Mouse (Mus musculus): ENCODE data around the gene Lypla2. TPM values are rescaled to one million over a fixed set of nuclear protein-coding genes. Genes with fewer than 3 reads are reported as not detected.

Gene Lypla2
- polyA plus RNA-seq, 1 experiment from 2014 or later = 223 TPM

DNA sequence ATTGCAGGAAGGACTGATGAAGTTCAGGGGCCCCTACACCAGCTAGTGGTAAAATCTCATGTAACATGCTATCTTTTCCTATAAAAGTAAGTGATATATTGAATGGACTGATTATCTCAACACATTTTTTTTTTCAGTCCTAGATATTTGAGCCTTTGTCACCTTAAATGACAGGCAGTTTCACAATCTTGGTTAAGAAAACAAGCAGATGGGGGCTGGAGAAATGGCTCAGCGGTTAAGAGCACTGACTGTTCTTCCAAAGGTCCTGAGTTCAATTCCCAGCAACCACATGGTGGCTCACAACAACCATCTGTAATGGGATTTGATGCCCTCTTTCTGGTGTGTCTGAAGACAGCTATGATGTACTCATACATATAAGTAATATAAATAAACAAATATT, 50.2 kb downstream of the Lypla2 start:
- H3K27ac ChIP-seq = no peak overlapping the region
- DNase-seq (ENCODE audit: low spot score) = no peak
- H3K4me1 ChIP-seq (replicated peaks) = peaks cover 12% of the 10 kb centered on the region
- H3K9me3 ChIP-seq = no peaks in the 10 kb centered on the region
- peak overlapping the region; percentile 71 for H3K4me3 ChIP-seq
- H3K36me3 ChIP-seq = peaks cover 29% of the 10 kb centered on the region
- WGBS = 87% methylated on average over 1 of the region's 1 CpGs
- H3K27me3 ChIP-seq (ENCODE audit: insufficient read depth, poor library complexity, severe bottlenecking) = no peaks in the 10 kb centered on the region

DNA sequence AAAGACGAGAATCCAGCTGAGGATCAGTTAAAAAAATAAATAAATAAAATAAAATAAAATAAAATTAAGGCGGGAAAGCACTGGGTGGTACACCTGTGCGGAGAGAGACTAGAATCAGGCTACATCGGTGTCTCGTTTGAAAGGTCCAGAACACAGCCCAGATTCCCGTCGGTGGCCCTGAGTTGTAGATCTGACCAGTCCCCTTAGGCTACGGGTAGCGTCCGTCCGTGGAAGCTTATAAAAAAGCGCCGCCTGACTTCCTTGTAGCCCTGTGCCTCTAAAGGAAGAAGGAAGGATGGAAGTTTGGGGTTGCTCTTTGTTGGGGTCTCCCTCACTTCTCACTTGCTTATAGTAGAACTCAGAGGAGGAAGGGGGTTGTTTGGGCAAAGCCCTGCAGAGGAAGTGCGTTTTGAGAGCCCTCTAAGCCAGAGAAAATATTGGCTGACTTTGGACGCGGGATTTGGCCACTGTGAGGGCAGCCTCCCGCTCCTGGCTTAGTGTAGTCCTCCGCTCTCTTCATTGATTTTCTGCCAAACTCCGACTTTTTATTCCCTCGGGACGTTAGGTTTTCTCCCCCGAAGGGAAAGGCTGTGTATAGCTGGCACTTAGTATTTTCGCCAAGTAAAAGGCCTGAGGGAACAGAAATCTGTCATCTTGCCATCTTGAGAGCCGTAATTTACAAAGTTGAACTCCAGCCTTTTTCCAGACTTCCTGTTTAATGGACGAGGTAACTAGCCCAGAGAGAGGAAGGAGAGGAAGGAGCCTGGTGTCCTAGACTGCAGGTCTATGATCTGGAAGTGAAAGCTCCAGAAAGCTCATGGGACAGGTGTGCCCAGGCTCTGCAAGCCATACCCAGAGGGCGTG, 50.9 kb downstream of the Lypla2 start:
- DNase-seq (ENCODE audit: low spot score) = peak; percentile 25
- Histone ChIP-seq H3K4me1 (replicated peaks) (peaks cover 12% of the 10 kb centered on the region), H3K27me3 (ENCODE audit: insufficient read depth, poor library complexity, severe bottlenecking) (no peaks in the 10 kb centered on the region), H3K4me3 (peak overlapping the region; percentile 71), H3K36me3 (peaks cover 24% of the 10 kb centered on the region), H3K27ac (peak overlapping the region; percentile 87; the same call in 1 of the 2 replicates), H3K9me3 (no peaks in the 10 kb centered on the region)
- WGBS = 11% methylated on average over 26 of the region's 26 CpGs

DNA sequence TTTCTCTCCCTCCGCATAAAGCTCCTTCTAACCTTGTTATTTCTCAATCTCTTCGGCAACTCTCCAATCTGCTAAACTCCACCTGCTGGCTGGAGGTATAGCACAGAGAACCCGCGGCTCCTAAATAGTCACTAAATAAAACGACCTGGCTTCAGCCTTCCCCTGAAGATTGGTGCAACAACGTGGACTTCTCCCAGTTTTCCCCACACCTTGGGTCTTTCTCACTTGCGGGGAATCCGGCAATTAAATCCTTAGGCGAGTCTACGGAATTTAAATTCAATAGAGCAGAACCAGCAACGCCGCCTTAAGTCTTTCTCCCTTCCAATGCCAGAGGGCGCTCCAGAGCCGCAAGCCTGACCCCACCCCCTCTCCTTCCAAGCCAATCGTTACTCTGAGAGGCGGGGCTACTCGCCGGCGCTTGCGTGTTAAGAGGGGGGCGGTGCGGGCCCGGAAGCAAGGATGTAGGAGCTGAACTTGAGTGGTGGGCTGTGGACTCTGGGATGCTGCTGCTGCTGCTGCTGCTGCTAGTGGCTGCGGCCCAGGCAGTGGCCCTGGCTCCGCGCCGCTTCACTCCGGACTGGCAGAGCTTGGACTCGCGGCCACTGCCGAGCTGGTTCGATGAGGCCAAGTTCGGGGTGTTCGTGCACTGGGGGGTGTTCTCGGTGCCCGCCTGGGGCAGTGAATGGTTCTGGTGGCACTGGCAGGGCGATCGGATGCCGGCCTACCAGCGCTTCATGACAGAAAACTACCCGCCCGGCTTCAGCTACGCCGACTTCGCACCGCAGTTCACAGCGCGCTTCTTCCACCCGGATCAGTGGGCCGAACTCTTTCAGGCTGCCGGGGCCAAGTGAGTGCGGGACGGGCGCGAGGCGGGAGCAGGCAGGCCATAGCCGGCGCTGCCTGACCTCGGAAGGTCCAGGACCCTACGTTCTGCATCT, 51.9 kb downstream of the Lypla2 start, which contains the start of gene Fuca1:
Fuca1 (plus strand) TSS at position 432 of the 938 bp plus-strand sequence.
- peaks cover 14% of the 10 kb centered on the region for H3K36me3 ChIP-seq
- peak; percentile 97 for DNase-seq (ENCODE audit: low spot score)
- no peaks in the 10 kb centered on the region for H3K27me3 ChIP-seq (ENCODE audit: insufficient read depth, poor library complexity, severe bottlenecking)
- 3% methylated on average over 60 of the region's 60 CpGs for whole genome bisulfite sequencing
- H3K9me3 ChIP-seq = no peaks in the 10 kb centered on the region
- H3K4me1 ChIP-seq (replicated peaks) = peaks cover 12% of the 10 kb centered on the region
- H3K4me3 ChIP-seq = peak within 1 kb of the TSS; percentile 71
- H3K27ac ChIP-seq = peak within 1 kb of the TSS; percentile 87

DNA sequence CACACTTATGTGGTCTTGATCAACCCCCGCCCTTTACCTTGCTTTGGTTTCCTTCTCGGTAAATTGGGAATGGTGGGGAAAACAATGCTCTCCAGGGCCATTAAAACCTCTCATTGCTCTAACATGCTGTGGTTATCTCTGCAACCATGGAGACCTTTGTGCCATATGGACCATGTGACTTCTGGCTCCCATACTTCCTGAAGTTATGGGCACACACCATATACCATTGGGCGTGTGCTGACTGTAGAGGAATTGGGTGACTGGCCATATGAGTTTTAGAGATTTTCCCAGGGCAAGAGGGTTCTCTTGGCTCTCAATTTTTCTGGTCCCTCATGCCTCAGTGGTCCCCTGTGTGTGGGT, 53.2 kb downstream of the Lypla2 start:
- WGBS = 93% methylated on average over 3 of the region's 3 CpGs
- Histone ChIP-seq H3K9me3 (no peaks in the 10 kb centered on the region), H3K27ac (no peak overlapping the region), H3K27me3 (ENCODE audit: insufficient read depth, poor library complexity, severe bottlenecking) (no peaks in the 10 kb centered on the region), H3K36me3 (peaks cover 8% of the 10 kb centered on the region), H3K4me3 (no peak overlapping the region), H3K4me1 (replicated peaks) (peaks cover 12% of the 10 kb centered on the region)
- DNase-seq (ENCODE audit: low spot score) = no peak

DNA sequence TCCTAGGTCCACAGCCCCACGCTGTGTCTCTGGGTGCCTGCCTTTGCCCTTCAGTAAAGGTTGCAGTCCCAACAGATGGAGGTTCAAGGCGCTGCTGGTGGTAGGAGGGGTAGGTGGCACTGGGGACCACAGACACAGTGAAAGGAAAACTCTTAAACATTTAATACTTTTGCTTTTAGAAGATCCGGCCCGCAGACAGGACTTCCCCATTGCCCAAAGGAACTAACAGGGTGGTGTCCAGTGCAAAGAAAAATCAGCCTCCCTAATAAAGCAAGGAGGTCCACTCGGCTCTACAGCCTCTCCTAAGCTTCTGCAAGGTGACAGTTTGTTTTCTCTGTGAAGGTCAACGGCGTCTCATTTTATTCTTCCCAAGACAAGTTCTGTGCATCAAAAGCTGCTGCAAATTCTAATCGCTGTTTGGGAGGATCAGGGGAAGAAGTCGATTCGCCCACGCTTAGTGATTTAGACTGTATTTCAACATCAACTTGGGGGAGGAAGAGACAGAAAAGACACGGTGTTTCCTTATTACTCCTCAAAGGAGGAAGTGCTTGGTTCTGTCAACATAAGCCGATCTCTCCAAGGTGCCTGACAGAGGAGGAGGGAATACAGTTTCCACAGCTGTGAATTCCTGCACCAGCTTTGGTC, 53.7 kb downstream of the Lypla2 start:
- Histone ChIP-seq H3K9me3 (no peaks in the 10 kb centered on the region), H3K36me3 (peaks cover 8% of the 10 kb centered on the region), H3K27ac (no peak overlapping the region), H3K4me1 (replicated peaks) (peaks cover 12% of the 10 kb centered on the region), H3K4me3 (no peak overlapping the region), H3K27me3 (ENCODE audit: insufficient read depth, poor library complexity, severe bottlenecking) (no peaks in the 10 kb centered on the region)
- WGBS = 91% methylated on average over 13 of the region's 13 CpGs
- no peak for DNase-seq (ENCODE audit: low spot score)

Other genes with a start within 250 kb of the Lypla2 start
- gene Il22ra1, start 244.5 kb downstream of the Lypla2 start, polyA plus RNA-seq (2016; fragmentation: Nextera tagmentation; extraction: Ambion mirVana) = not detected in 2 replicates
- gene Myom3, start 212.9 kb downstream of the Lypla2 start, polyA plus RNA-seq (2016; fragmentation: Nextera tagmentation; extraction: Ambion mirVana) = not detected in 2 replicates
- 283 and 352 TPM in 2 replicates for gene Srsf10, start 116.9 kb downstream of the Lypla2 start, polyA plus RNA-seq (2016; fragmentation: Nextera tagmentation; extraction: Ambion mirVana)
- 171 and 204 TPM in 2 replicates for gene Pnrc2, start 98.8 kb downstream of the Lypla2 start, polyA plus RNA-seq (2016; fragmentation: Nextera tagmentation; extraction: Ambion mirVana)
- gene Cnr2, start 77.2 kb downstream of the Lypla2 start, polyA plus RNA-seq (2016; fragmentation: Nextera tagmentation; extraction: Ambion mirVana) = 0.21 and 0.66 TPM in 2 replicates
- 54.3 and 59.5 TPM in 2 replicates for gene Fuca1, start 51.9 kb downstream of the Lypla2 start, polyA plus RNA-seq (2016; fragmentation: Nextera tagmentation; extraction: Ambion mirVana)
- gene Hmgcl, start 26.2 kb downstream of the Lypla2 start, polyA plus RNA-seq (2016; fragmentation: Nextera tagmentation; extraction: Ambion mirVana) = 60.3 and 61.4 TPM in 2 replicates
- 48.5 and 49.7 TPM in 2 replicates for gene Gale, start 8.9 kb downstream of the Lypla2 start, polyA plus RNA-seq (2016; fragmentation: Nextera tagmentation; extraction: Ambion mirVana)
- gene Pithd1, start 14.6 kb upstream of the Lypla2 start, polyA plus RNA-seq (2016; fragmentation: Nextera tagmentation; extraction: Ambion mirVana) = 60.7 and 61.2 TPM in 2 replicates
- 31.0 and 33.0 TPM in 2 replicates for gene Eloa, start 49.1 kb upstream of the Lypla2 start, polyA plus RNA-seq (2016; fragmentation: Nextera tagmentation; extraction: Ambion mirVana)
- 388 and 497 TPM in 2 replicates for gene Rpl11, start 80.8 kb upstream of the Lypla2 start, polyA plus RNA-seq (2016; fragmentation: Nextera tagmentation; extraction: Ambion mirVana)
- 576 and 684 TPM in 2 replicates for gene Id3, start 170.9 kb upstream of the Lypla2 start, polyA plus RNA-seq (2016; fragmentation: Nextera tagmentation; extraction: Ambion mirVana)
- gene E2f2, start 199.8 kb upstream of the Lypla2 start, polyA plus RNA-seq (2016; fragmentation: Nextera tagmentation; extraction: Ambion mirVana) = 9.0 and 9.4 TPM in 2 replicates
- 5.2 and 6.5 TPM in 2 replicates for gene Asap3, start 233.7 kb upstream of the Lypla2 start, polyA plus RNA-seq (2016; fragmentation: Nextera tagmentation; extraction: Ambion mirVana)